Mouse (Mus musculus) kidney, adult 2 months (tissue): Measurements from ENCODE around the gene Dcun1d1. TPM values are rescaled to one million over a fixed set of nuclear protein-coding genes. Genes with fewer than 3 reads are reported as not detected.
A peak's percentile ranks its signal among the peaks of the same experiment; 100 is the strongest.

Experiments
- DNase-seq: peaks from one replicate; pipeline ENCODE4 v3.0.0; 2021
- H3K27ac ChIP-seq: fragments of 200-500 bp; 2 replicates; pipeline ENCODE4 v1.5.1; 2012; ENCODE audit warnings: low read depth, low read length, control low read depth, inconsistent platforms; ENCODE audit not compliant: insufficient read depth
- H3K27me3 ChIP-seq: fragments of 200-500 bp; replicated peaks from 2 replicates; pipeline ENCODE4 v1.6.1; 2012; ENCODE audit warnings: mild to moderate bottlenecking, moderate library complexity, low read length, inconsistent platforms; ENCODE audit not compliant: control insufficient read depth, insufficient read depth
- H3K36me3 ChIP-seq: fragments of 200-500 bp; 2 replicates; pipeline ENCODE4 v1.6.1; 2012; ENCODE audit warnings: mild to moderate bottlenecking, moderate library complexity, low read length, inconsistent platforms; ENCODE audit not compliant: control insufficient read depth, insufficient read depth
- H3K4me1 ChIP-seq: fragments of 200-500 bp; 2 replicates; pipeline ENCODE4 v1.6.1; 2011; ENCODE audit warnings: low read length; ENCODE audit not compliant: control insufficient read depth, insufficient read depth
- H3K4me3 ChIP-seq: fragments of 200-500 bp; 2 replicates; pipeline ENCODE4 v1.5.1; 2011; ENCODE audit warnings: mild to moderate bottlenecking, low read depth, low read length, control low read depth; ENCODE audit not compliant: insufficient read depth
- CTCF ChIP-seq: fragments of 200-500 bp; conservative IDR thresholded peaks from 2 replicates; pipeline ENCODE4 v1.5.1; 2011; ENCODE audit warnings: low read depth, mild to moderate bottlenecking, control low read depth, low read length, moderate library complexity, mixed read lengths; ENCODE audit not compliant: insufficient read depth, insufficient read length
- POLR2A ChIP-seq: fragments of 200-500 bp; IDR thresholded peaks from one replicate; pipeline ENCODE4 v1.6.1; 2011; ENCODE audit warnings: low read depth, low read length, control low read depth
- WGBS: fragments of 180-500 bp; shearing (Covaris S2); methylation state at CpG from one replicate; pipeline ENCODE4 v1.1.7; 2018; 5-methylcytosine and 5-hydroxymethylcytosine counted together
- polyA plus RNA-seq: library from polyadenylated mRNA; depleted of rRNA; stranded (reverse); fragments of >200 nt; gene quantifications from 2 replicates; pipeline ENCODE4 v1.2.3, GENCODE M21; 2012

The Dcun1d1 gene
- polyA plus RNA-seq, 1 experiment = 11.9 TPM

DNA sequence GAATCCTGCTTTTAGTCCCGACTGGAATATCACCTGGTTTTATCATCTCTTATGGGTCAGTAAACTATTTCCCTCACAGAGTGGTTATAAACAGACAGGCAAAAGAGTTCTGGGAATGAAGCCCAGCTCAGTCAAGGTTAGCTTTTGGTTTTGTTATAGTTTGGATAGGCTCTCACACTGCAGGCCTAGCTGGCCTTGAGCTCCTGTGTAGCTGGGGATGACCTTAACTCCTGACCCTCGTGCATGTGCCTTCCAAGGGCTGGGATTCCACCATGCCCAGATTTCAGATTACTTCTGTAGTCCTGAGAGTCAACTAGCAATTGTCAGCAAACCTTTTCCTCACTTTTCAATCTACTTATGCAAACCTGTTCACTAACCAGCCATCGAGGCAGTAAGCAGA, 19.0 kb downstream of the Dcun1d1 start:
- Histone ChIP-seq H3K27me3 (no peaks in the 10 kb centered on the region), H3K4me3 (no peak overlapping the region), H3K36me3 (no peaks in the 10 kb centered on the region; the same call in 1 of the 2 replicates), H3K4me1 (peaks cover 5% of the 10 kb centered on the region; the same call in 1 of the 2 replicates), H3K27ac (no peak overlapping the region)
- TF ChIP-seq POLR2A (no peak), CTCF (no peak)
- no peak for DNase-seq
- WGBS = 70% methylated on average over 3 of the region's 3 CpGs

GRCm38 (mm10) chr3:35908982-35909680, 28.1 kb downstream of the Dcun1d1 start:
- DNase-seq = no peak
- Histone ChIP-seq H3K27ac (no peak overlapping the region), H3K27me3 (no peaks in the 10 kb centered on the region), H3K4me3 (no peak overlapping the region), H3K4me1 (no peaks in the 10 kb centered on the region), H3K36me3 (no peaks in the 10 kb centered on the region; the same call in 1 of the 2 replicates)
- 85% methylated on average over 7 of the region's 7 CpGs for WGBS
- TF ChIP-seq POLR2A (no peak), CTCF (no peak)

DNA sequence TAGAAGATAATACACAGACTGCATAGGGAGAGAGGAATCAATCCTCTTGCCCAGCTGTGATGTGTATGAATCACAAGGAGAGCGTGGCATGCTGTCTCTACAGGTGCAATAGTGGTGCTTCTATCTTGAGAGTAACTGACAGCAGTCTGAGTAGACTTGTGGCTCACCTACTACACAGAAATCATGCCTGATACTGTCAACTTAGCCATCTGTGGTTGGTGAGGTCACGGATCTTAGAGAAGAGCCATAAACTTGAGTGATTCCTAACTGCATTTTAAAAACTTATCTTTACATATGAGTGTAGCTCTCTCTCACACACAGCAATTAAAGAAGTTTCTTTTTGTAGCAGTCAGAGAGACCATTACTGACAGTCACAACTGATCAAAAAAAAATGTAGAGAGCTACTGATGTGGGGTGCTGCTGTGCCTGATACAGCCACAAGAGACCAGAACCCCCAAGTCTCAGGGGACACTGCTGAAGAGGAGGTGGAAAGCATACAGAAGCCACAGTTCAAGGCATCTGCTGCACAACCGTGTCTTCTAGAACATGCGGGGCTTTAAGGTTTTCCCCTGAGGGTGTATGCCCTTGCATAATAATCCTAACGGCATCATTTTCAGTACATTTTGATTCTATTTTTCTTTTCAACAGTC, 36.6 kb downstream of the Dcun1d1 start:
- Histone ChIP-seq H3K4me1 (no peaks in the 10 kb centered on the region), H3K27ac (no peak overlapping the region), H3K4me3 (no peak overlapping the region), H3K27me3 (no peaks in the 10 kb centered on the region), H3K36me3 (peaks cover 5% of the 10 kb centered on the region; the same call in 1 of the 2 replicates)
- TF ChIP-seq CTCF (no peak), POLR2A (no peak)
- 95% methylated on average over 5 of the region's 5 CpGs for WGBS
- no peak for DNase-seq

DNA sequence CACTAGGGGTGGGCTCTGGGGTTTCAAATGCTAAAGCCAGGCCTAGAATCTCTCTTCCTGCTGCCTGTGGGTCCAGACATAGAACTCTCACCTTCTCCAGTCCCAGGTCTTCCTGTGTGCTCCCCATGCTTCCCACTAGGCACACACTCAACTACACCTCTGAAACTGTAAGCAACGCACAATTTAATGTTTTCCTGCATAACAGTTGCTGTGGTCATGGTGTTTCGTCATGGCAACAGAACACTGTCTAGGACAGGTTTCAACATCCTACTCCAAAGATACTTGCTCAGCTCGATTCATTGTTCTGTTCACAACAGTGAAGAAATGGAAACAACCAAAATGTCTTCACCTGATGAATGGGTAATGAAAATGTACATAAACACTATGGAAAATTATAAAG, 38.1 kb downstream of the Dcun1d1 start:
- DNase-seq = no peak
- 96% methylated on average over 3 of the region's 3 CpGs for WGBS
- H3K36me3 ChIP-seq = peaks cover 5% of the 10 kb centered on the region; the same call in 1 of the 2 replicates
- TF ChIP-seq CTCF (no peak), POLR2A (no peak)
- no peaks in the 10 kb centered on the region for H3K4me1 ChIP-seq
- H3K27me3 ChIP-seq = no peaks in the 10 kb centered on the region
- no peak overlapping the region for H3K27ac ChIP-seq
- H3K4me3 ChIP-seq = no peak overlapping the region

DNA sequence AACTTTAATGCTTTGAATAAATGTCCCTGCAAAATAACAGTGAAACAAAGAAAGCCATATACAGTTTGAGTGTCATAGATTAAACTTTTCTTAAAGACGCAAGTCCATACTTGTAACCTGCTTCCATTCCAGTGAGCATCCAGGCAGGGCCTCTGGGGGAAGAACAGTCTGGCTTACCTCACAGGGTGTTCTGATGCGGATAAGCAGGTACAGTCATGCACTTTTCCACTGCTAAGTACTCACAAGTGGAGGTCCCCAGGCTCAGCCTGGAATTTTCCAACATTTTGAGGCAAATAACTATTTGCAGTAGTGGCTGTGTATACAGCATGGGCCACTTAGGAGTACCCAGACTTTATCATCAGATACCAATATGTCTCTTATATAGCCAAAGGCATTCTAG, 39.3 kb downstream of the Dcun1d1 start:
- 96% methylated on average over 2 of the region's 2 CpGs for WGBS
- no peak for DNase-seq
- Histone ChIP-seq H3K27ac (no peak overlapping the region), H3K4me1 (no peaks in the 10 kb centered on the region), H3K4me3 (no peak overlapping the region), H3K36me3 (peaks cover 6% of the 10 kb centered on the region; the same call in 1 of the 2 replicates), H3K27me3 (no peaks in the 10 kb centered on the region)
- no peak for TF ChIP-seq CTCF
- no peak for TF ChIP-seq POLR2A

DNA sequence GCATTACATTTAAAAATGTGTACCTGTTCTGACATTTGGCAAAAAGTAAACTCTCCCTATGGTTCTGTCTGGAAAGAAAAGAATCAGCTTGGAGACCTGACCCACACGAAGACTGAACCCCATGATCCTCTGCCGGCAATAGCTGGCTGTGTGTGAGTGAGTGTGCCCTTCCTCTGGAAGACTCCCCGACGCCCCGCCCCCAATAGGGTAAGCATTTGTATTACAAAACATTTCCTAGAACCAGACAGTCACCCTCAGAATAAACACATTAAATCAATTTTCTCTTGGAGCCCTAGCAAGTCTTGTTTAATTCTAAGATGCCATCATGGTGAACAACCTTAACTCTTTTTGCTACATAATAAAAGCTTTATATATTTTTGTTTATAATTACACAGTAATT, 44.1 kb downstream of the Dcun1d1 start:
- Histone ChIP-seq H3K27ac (no peak overlapping the region), H3K4me1 (no peaks in the 10 kb centered on the region), H3K4me3 (no peak overlapping the region), H3K27me3 (no peaks in the 10 kb centered on the region), H3K36me3 (peaks cover 8% of the 10 kb centered on the region)
- no peak for DNase-seq
- TF ChIP-seq CTCF = no peak
- TF ChIP-seq POLR2A = no peak
- WGBS = 85% methylated on average over 5 of the region's 5 CpGs

DNA sequence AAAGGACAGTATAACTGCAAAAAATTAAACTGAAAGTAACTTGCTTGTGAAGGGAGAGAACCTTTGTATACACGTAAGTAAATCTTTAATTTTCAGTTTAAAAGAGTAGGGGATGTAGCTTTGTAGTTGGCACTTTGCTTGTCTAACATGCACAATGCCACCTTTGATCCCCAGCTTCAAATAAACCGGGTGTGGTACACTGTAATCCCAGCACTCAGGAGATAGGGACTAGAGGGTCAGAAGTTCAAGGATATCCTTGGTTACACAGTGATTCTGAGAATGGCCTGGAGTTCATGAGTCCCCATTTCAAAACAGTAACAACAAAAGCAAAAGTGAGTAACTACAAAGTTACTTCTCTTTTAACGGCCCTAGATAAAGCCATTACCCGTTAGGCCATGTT, 46.1 kb downstream of the Dcun1d1 start:
- Histone ChIP-seq H3K27me3 (no peaks in the 10 kb centered on the region), H3K27ac (no peak overlapping the region), H3K4me1 (no peaks in the 10 kb centered on the region), H3K4me3 (no peak overlapping the region), H3K36me3 (peaks cover 6% of the 10 kb centered on the region)
- peak; percentile 59 for DNase-seq
- TF ChIP-seq POLR2A (no peak), CTCF (no peak)
- WGBS = 72% methylated on average over 4 of the region's 4 CpGs
